Mouse (Mus musculus) lung, postnatal 0 days (tissue): ENCODE results near the gene Pla2g2f.

ENCODE experiments used
- CTCF ChIP-seq: IDR thresholded peaks from 2 replicates; pipeline ENCODE4 v1.5.1; 2016; ENCODE audit warnings: antibody characterized with exemption, mild to moderate bottlenecking
- EP300 ChIP-seq: IDR thresholded peaks from 2 replicates; pipeline ENCODE4 v1.6.1; 2016; ENCODE audit warnings: antibody characterized with exemption, mild to moderate bottlenecking, control low read depth

- TF ChIP-seq CTCF, result no peak
- no peak for TF ChIP-seq EP300
These were observed 38.2 kb downstream of the Pla2g2f start for GRCm38 (mm10) chr4:138719264-138719596.
